Mouse (Mus musculus) myocyte (in vitro differentiated cells): ENCODE data around the gene Trmt5. TPM values are rescaled to one million over a fixed set of nuclear protein-coding genes. Genes with fewer than 3 reads are reported as not detected.

ENCODE experiments used
- H3K27me3 ChIP-seq: one replicate; pipeline ENCODE4 v1.6.1; 2011; ENCODE audit not compliant: control insufficient read depth, insufficient read depth, insufficient read length
- H3K36me3 ChIP-seq: one replicate; pipeline ENCODE4 v1.6.1; 2011; ENCODE audit not compliant: control insufficient read depth, insufficient read depth
- H3K4me2 ChIP-seq: one replicate; pipeline ENCODE4 v1.6.1; 2011; ENCODE audit warnings: low read depth, control low read depth
- H3K4me3 ChIP-seq: one replicate; pipeline ENCODE4 v1.5.1; 2011; ENCODE audit warnings: mild to moderate bottlenecking, control low read depth, moderate library complexity
- H3K79me2 ChIP-seq: one replicate; pipeline ENCODE4 v1.6.1; 2011; ENCODE audit not compliant: control insufficient read depth, insufficient read depth
- H3ac ChIP-seq: one replicate; pipeline ENCODE4 v1.6.1; 2011; ENCODE audit not compliant: control insufficient read depth, insufficient read length
- CEBPB ChIP-seq: IDR thresholded peaks from 2 replicates; pipeline ENCODE4 v1.6.1; 2011; ENCODE audit warnings: mild to moderate bottlenecking, moderate library complexity; ENCODE audit not compliant: poor library complexity, insufficient read depth, severe bottlenecking
- E2F4 ChIP-seq: IDR thresholded peaks from one replicate; pipeline ENCODE4 v1.6.1; 2011; ENCODE audit warnings: mild to moderate bottlenecking, control low read depth, moderate library complexity; ENCODE audit not compliant: insufficient read depth
- MAX ChIP-seq: IDR thresholded peaks from one replicate; pipeline ENCODE4 v1.6.1; 2011; ENCODE audit warnings: low read depth, mild to moderate bottlenecking, control low read depth
- MYOD1 ChIP-seq, 3 experiments: IDR thresholded peaks; one replicate each; pipeline ENCODE4 v1.6.1; 2011; ENCODE audit warnings: control low read depth in 2 of 3, low read depth in 2 of 3, mild to moderate bottlenecking in 2 of 3, moderate library complexity in 1 of 3; ENCODE audit not compliant: insufficient read length in 2 of 3, control insufficient read depth in 1 of 3
- MYOG ChIP-seq, 3 experiments: IDR thresholded peaks; one replicate each; pipeline ENCODE4 v1.6.1; 2011; ENCODE audit warnings: control low read depth in 2 of 3, low read depth in 2 of 3, mild to moderate bottlenecking in 2 of 3; ENCODE audit not compliant: insufficient read length in 2 of 3, control insufficient read depth in 1 of 3, insufficient read depth in 1 of 3
- POLR2A ChIP-seq: IDR thresholded peaks from one replicate; pipeline ENCODE4 v1.6.1; 2011; ENCODE audit warnings: low read depth, mild to moderate bottlenecking, control low read depth, moderate library complexity; ENCODE audit not compliant: insufficient read length
- POLR2AphosphoS2 ChIP-seq: IDR thresholded peaks from one replicate; pipeline ENCODE4 v1.6.1; 2011; ENCODE audit warnings: low read depth, control low read depth; ENCODE audit not compliant: insufficient read length
- REST ChIP-seq: IDR thresholded peaks from one replicate; pipeline ENCODE4 v1.6.1; 2011; ENCODE audit warnings: mild to moderate bottlenecking, control low read depth, moderate library complexity; ENCODE audit not compliant: insufficient read depth, insufficient read length
- SRF ChIP-seq: IDR thresholded peaks from one replicate; pipeline ENCODE4 v1.6.1; 2011; ENCODE audit warnings: low read depth; ENCODE audit not compliant: control insufficient read depth, insufficient read length
- TCF12 ChIP-seq: IDR thresholded peaks from one replicate; pipeline ENCODE4 v1.6.1; 2011; ENCODE audit warnings: mild to moderate bottlenecking, control low read depth; ENCODE audit not compliant: poor library complexity, insufficient read depth, severe bottlenecking
- TCF3 ChIP-seq: IDR thresholded peaks from one replicate; pipeline ENCODE4 v1.6.1; 2011; ENCODE audit warnings: low read depth, control low read depth; ENCODE audit not compliant: insufficient read length
- USF1 ChIP-seq: IDR thresholded peaks from one replicate; pipeline ENCODE4 v1.6.1; 2011; ENCODE audit warnings: low read depth, mild to moderate bottlenecking, control low read depth, moderate library complexity
- polyA plus RNA-seq: library from polyadenylated mRNA; unstranded; fragments of >200 nt; fragmentation: generic; extraction: Trizol; gene quantifications from one replicate; pipeline ENCODE4 v1.2.1, GENCODE M21; 2012; ENCODE audit warnings: missing spikeins

The Trmt5 gene
- polyA plus RNA-seq, 1 experiment = 8.0 TPM

DNA sequence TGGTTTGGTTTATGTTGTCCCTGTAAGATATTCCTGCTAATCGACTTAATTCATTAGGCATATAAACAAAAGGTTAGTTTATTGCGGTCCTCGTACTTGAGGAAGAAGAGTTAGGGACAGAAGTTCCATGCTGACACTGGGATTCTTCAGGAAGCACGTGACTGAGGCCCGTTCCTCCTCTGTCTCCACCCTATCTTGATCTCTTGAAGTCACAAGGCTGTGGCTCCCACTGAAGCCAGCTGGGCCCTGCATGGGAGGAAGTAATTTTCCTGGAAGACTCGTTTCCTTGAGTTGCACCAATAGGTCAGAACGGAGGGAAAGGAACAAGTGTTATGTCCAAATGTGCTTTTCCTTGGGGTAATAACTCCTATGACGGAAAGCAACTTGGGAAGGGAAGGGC lies 1.1 kb upstream of the Trmt5 start:
- peaks cover 72% of the 10 kb centered on the region for H3K79me2 ChIP-seq
- H3K4me2 ChIP-seq = peak overlapping the region; percentile 95
- TF ChIP-seq POLR2AphosphoS2 = no peak
- peak; percentile 83 for TF ChIP-seq USF1
- H3K27me3 ChIP-seq = no peaks in the 10 kb centered on the region
- peak overlapping the region; percentile 98 for H3K4me3 ChIP-seq
- peaks cover 11% of the 10 kb centered on the region for H3K36me3 ChIP-seq
- H3ac ChIP-seq = peak overlapping the region; percentile 58

- H3ac ChIP-seq = no peak overlapping the region
- no peaks in the 10 kb centered on the region for H3K27me3 ChIP-seq
- H3K36me3 ChIP-seq = peaks cover 45% of the 10 kb centered on the region
- no peak overlapping the region for H3K4me3 ChIP-seq
- TF ChIP-seq E2F4 (no peak), CEBPB (no peak), POLR2AphosphoS2 (no peak), MYOD1 (IDR thresholded peaks at IDR 0.05; ENCODE audit: control insufficient read depth in 1 of 3, insufficient read length in 2 of 3, low read depth in 2 of 3) (no peak), REST (no peak), TCF3 (no peak), TCF12 (no peak), MYOG (IDR thresholded peaks at IDR 0.05; ENCODE audit: control insufficient read depth in 1 of 3, insufficient read depth in 1 of 3, insufficient read length in 2 of 3, low read depth in 2 of 3) (no peak), POLR2A (no peak)
- no peak overlapping the region for H3K4me2 ChIP-seq
- no peaks in the 10 kb centered on the region for H3K79me2 ChIP-seq
These were observed 11.6 kb downstream of the Trmt5 start for GRCm38 (mm10) chr12:73274921-73275320.

- H3ac ChIP-seq = no peak overlapping the region
- H3K4me3 ChIP-seq = no peak overlapping the region
- TF ChIP-seq POLR2AphosphoS2 (no peak), SRF (no peak), MYOG (IDR thresholded peaks at IDR 0.05; ENCODE audit: control insufficient read depth in 1 of 3, insufficient read depth in 1 of 3, insufficient read length in 2 of 3, low read depth in 2 of 3) (peak in 2 of 3 experiments; percentile 21 to 60), REST (no peak), E2F4 (no peak), POLR2A (no peak), CEBPB (0 out of 2 replicates have a peak, but pooled peaks have one; percentile 16), USF1 (no peak), TCF12 (peak; percentile 64), MAX (no peak), TCF3 (peak; percentile 11), MYOD1 (IDR thresholded peaks at IDR 0.05; ENCODE audit: control insufficient read depth in 1 of 3, insufficient read length in 2 of 3, low read depth in 2 of 3) (peak; percentile 6 to 85 (median 84))
- peaks cover 15% of the 10 kb centered on the region for H3K36me3 ChIP-seq
- no peaks in the 10 kb centered on the region for H3K27me3 ChIP-seq
- no peaks in the 10 kb centered on the region for H3K79me2 ChIP-seq
- peak overlapping the region; percentile 26 for H3K4me2 ChIP-seq
These were observed 16.6 kb downstream of the Trmt5 start for GRCm38 (mm10) chr12:73269933-73270332.

DNA sequence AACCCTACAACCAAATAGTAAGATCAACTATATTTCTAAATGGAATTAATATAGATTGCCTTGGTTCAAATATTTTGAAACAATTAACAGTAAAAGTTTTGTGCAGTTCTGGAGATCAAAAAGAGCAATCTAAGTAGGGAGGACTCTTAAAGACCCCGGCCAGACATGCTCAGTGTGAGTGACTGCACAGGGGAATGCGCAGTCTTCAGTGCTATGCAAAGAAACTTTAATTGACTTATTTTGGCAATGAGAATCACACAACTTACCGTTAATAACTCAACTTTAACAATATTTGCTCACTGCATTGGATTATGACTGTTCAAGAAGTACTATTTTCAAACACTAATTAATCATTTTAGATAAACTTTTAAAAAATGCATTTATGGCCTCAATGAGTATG lies 17.0 kb downstream of the Trmt5 start:
- peak overlapping the region; percentile 26 for H3K4me2 ChIP-seq
- H3K4me3 ChIP-seq = no peak overlapping the region
- H3ac ChIP-seq = no peak overlapping the region
- H3K79me2 ChIP-seq = peaks cover 2% of the 10 kb centered on the region
- H3K27me3 ChIP-seq = no peaks in the 10 kb centered on the region
- TF ChIP-seq CEBPB (no peak), MYOG (IDR thresholded peaks at IDR 0.05; ENCODE audit: control insufficient read depth in 1 of 3, insufficient read depth in 1 of 3, insufficient read length in 2 of 3, low read depth in 2 of 3) (no peak), REST (no peak), TCF12 (no peak)
- H3K36me3 ChIP-seq = peaks cover 11% of the 10 kb centered on the region

DNA sequence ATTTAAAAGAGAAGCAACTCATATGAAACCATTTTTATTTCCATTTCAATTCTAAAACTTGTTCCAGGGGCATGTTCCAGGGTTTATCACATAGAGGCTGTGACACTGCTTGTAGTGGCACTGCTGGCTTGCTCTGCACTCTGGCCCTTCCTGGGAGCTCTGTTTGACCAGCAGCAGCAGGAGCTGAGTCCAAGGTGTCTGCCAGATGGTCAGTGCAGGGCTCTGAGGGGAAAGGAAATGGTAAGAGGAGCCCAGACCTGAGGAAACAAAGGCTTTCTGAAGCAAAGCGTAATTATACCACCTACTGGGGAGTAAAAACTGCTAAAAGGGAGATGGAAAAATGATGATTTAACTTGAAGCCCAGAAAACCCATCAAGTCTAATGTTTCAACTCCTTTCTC lies 18.0 kb downstream of the Trmt5 start:
- Histone ChIP-seq H3K4me3 (no peak overlapping the region), H3K36me3 (peaks cover 6% of the 10 kb centered on the region), H3K4me2 (no peak overlapping the region), H3K79me2 (peaks cover 13% of the 10 kb centered on the region), H3ac (no peak overlapping the region), H3K27me3 (no peaks in the 10 kb centered on the region)
- TF ChIP-seq USF1 (no peak), MYOG (IDR thresholded peaks at IDR 0.05; ENCODE audit: control insufficient read depth in 1 of 3, insufficient read depth in 1 of 3, insufficient read length in 2 of 3, low read depth in 2 of 3) (no peak), TCF12 (no peak), REST (no peak), SRF (no peak), MYOD1 (IDR thresholded peaks at IDR 0.05; ENCODE audit: control insufficient read depth in 1 of 3, insufficient read length in 2 of 3, low read depth in 2 of 3) (no peak), TCF3 (no peak), MAX (no peak), CEBPB (no peak), POLR2A (no peak), E2F4 (no peak), POLR2AphosphoS2 (no peak)
